15 mouse cellular contexts compared by ENCODE assay signal in genomic region chr1:143632361-143632760, GRCm38 (mm10). TPM values are rescaled to one million over a fixed set of nuclear protein-coding genes. Genes with fewer than 3 reads are reported as not detected.
"Had no signal": no experiment of that assay in that cellular context is flagged by ENCODE, and none has a peak within 500 bp of the region (broad histone marks: within the 10 kb centered on the region; RNA-seq: fewer than 3 reads in every experiment).

No protein-coding gene starts in this region.

- ATAC-seq: lung, postnatal 0 days; midbrain, embryonic 13.5 days; midbrain, embryonic 15.5 days had no signal

- DNase-seq: lung, adult 2 months; lung, postnatal 14 days; lung, postnatal 36 days; retina, postnatal 1 day; right cerebral cortex, adult 18-20 months; right cerebral cortex, postnatal 4 days; spleen, adult 18-20 months; thymus, adult 18-20 months; thymus, postnatal 14 days; thymus, postnatal 36 days had no signal

RNA-seq across cellular contexts. Expression of gene B3galt2, which starts 8.1 kb away (rescaled TPM):
- polyA plus RNA-seq: macrophage; small intestine, adult 2 months had no signal
